Mouse (Mus musculus) left cerebral cortex, postnatal 10 days (tissue): ENCODE measurements at regions not wholly inside any gene's neighbourhood (a gene's known extent, or its start where the extent isn't known, plus 50 kb on each side); places are given as distances from the start of the nearest gene placed in this dataset.

Experiments
- DNase-seq, 2 experiments: peaks; one replicate each; pipeline ENCODE4 v3.0.0; 2021 to 2022; ENCODE audit warnings: low spot score in 2 of 2, mixed read lengths in 1 of 2; ENCODE audit errors: extremely low spot score in 1 of 2
- intact Hi-C: fragments of 180-260 bp; cut with DNase I; formaldehyde crosslinking; loops from one replicate; pipeline ENCODE4 v1.15.1; 2025

- intact Hi-C loops = no loop called here
- DNase-seq = no peak
These were observed 917.0 kb upstream of the Lrrc6 start for GRCm38 (mm10) chr15:67417742-67418163.

- intact Hi-C loops = no loop called here
These were observed 915.1 kb upstream of the Lrrc6 start for GRCm38 (mm10) chr15:67415840-67416239.

DNA sequence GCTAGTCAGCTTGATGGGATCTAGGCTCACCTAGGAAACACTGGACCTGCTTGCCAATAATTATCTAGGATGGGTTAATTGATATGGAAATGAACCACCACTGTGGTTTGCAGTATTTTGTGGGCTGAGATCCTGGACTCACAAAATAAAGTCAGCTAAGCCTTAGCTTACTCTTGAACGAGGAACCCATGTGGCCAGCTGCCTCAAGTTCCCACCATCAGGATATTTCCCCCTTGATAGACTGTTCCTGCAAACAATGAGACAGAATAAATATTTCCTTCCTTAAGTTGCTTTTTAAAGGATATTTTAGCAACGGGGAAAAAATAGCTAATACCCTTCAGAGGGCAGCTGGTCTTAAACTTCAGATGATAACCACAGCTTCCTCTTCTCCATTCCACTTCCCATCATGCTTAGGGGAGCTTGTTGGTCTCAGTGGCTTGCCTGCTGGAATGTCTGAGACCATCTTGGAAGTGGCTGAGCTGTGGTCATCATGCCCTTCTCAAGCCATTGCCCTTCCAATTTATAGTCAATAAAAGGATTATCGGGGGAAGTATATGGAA is 913.7 kb upstream of the Lrrc6 start:
- DNase-seq = no peak
- intact Hi-C loops = no loop called here

More at GRCm38 (mm10) chr15:67415840-67416239, 915.1 kb upstream of the Lrrc6 start:
- no peak for DNase-seq

GRCm38 (mm10) chr15:67413581-67413980 is 912.9 kb upstream of the Lrrc6 start:
- intact Hi-C loops = no loop called here
- no peak for DNase-seq

DNA sequence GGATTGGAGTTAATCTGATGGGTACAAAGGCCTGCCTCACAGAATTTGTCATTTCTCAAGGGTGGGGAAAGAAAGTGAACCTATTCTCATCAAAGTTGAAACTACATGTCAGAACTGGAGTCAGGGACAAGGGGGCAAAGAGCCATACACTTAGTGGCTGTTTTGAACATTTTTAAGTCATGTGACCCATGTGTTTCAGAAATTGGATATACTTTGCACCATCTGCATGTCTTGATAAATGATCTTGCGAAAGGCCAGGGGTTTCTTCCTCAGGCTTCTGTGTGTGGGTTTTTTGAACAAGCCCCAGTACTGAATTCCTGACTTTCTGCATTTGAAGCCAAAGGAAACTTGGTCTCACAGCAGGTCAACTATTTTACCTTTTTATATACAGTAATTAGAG is 911.7 kb upstream of the Lrrc6 start:
- intact Hi-C loops = no loop called here
- no peak for DNase-seq

GRCm38 (mm10) chr15:67411657-67412056 is 910.9 kb upstream of the Lrrc6 start:
- intact Hi-C loops = no loop called here
- no peak for DNase-seq

DNA sequence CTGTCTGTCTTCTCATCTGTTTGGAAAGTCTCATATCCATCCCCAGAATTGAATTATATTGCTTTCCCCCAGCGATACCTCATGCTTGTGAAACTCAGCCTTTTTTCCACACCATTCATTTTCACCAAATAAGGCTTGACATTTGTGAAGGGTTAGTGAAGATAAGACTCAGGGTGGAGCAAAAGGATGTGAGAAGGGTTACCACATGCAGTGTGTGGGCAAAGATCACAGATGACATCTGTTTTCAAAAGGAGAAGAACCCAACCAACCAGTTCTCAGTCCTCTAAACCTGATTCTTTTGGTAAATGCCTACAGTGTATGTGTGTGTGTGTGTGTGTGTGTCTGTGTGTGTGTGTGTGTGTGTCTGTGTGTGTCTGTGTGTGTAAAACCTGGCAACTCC is 909.3 kb upstream of the Lrrc6 start:
- DNase-seq = no peak
- intact Hi-C loops = no loop called here

- intact Hi-C loops = no loop called here
- DNase-seq = no peak
These were observed 908.3 kb upstream of the Lrrc6 start for GRCm38 (mm10) chr15:67408871-67409559.

GRCm38 (mm10) chr15:67407244-67407643 is 906.5 kb upstream of the Lrrc6 start:
- no peak for DNase-seq
- intact Hi-C loops = no loop called here

- DNase-seq = no peak
- intact Hi-C loops = no loop called here
These were observed 904.8 kb upstream of the Lrrc6 start for GRCm38 (mm10) chr15:67405523-67405922.

- intact Hi-C loops = no loop called here
- DNase-seq = no peak
These were observed 904.3 kb upstream of the Lrrc6 start for GRCm38 (mm10) chr15:67405011-67405410.

GRCm38 (mm10) chr15:67402310-67402709 is 901.6 kb upstream of the Lrrc6 start:
- DNase-seq = no peak
- intact Hi-C loops = no loop called here

DNA sequence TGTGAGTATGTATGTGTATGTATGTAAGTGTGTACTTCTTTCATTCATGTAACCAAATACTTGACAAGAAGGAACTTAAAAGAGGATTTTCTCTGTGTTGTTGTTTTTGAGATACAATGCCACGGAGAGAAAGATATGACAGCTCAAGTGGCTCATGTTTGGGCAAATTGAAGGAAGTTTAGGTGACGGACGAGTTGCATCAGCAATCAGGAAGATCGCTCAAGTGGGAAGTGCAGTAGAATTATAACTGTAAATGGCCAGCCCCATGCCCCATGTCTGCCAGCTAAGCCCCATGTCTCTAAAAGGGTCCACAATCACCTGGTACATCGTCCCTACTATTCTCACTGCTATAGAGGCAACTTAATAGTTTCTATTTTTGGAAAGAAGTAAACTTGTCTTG is 896.6 kb upstream of the Lrrc6 start:
- DNase-seq = no peak
- intact Hi-C loops = no loop called here

DNA sequence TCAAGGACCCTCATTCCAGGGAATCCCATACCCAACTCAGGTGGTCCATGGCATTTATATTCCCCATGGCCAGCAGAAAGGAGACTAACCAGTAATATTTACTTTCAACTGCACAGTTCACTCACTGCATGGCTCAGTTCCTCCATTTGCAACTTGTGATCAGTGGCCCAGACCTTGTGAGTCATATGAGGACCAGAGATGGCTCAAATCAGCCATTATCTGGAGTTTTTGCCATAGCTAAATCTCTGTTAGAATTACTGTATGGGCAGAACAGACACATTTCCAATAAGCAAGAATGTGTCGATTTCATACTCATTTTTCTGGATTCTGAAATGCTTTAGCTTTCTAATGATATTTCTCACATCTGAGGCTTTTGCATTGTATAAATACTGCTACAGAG is 894.4 kb upstream of the Lrrc6 start:
- no peak for DNase-seq
- intact Hi-C loops = no loop called here

DNA sequence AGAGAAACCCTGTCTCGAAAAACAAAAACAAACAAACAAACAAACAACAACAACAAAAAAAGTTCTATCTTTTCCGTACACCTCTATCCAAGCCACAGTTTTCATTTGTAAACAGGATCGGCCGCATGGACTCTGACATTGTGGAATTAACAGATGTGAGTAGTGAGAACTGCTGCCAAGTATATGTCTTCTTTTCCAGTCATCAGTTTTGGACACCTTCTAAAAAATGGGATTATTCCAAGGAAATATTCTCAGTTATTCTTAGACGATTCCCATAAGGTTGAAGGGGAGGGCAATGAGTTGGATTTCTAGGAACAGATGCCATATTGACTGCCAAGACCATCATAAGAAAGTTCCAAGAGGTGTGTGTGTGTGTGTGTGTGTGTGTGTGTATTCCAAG is 891.2 kb upstream of the Lrrc6 start:
- DNase-seq = no peak
- intact Hi-C loops = no loop called here

DNA sequence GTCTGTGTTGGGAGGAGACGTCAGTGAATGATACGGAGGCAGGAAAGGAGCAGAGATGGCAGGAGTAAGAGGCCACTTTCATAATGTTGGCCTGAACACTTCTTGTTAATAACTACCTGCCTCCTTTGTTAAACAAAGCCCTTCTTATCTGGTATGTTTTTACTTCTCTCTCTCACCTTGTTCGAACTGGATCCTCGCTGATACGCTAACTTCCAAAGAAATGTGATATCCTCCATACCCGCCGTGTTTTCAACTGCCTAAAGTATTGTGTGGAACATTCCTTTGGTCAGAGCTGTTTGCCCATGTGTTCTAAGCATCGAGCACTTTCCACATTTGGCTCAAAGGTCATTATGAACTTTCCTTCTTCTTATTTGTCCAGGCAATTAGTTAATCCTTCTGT is 887.8 kb upstream of the Lrrc6 start:
- intact Hi-C loops = no loop called here
- no peak for DNase-seq

GRCm38 (mm10) chr15:67386896-67387295 is 886.2 kb upstream of the Lrrc6 start:
- intact Hi-C loops = no loop called here

GRCm38 (mm10) chr15:67373599-67373998 is 872.9 kb upstream of the Lrrc6 start:
- intact Hi-C loops = no loop called here
- DNase-seq = no peak

More at GRCm38 (mm10) chr15:67386896-67387295, 886.2 kb upstream of the Lrrc6 start:
- DNase-seq = no peak

- intact Hi-C loops = no loop called here
- no peak for DNase-seq
These were observed 872.3 kb upstream of the Lrrc6 start for GRCm38 (mm10) chr15:67373030-67373429.

GRCm38 (mm10) chr15:67364099-67364756 is 863.5 kb upstream of the Lrrc6 start:
- intact Hi-C loops = no loop called here
- peak in 1 of 2 experiments; percentile 26 for DNase-seq
